Mouse (Mus musculus) hindbrain, embryonic 16.5 days (tissue): ENCODE measurements around the gene Amer3. TPM values are rescaled to one million over a fixed set of nuclear protein-coding genes. Genes with fewer than 3 reads are reported as not detected.
A peak's percentile ranks its signal among the peaks of the same experiment; 100 is the strongest.
"Not testable (repeated sequence)": the region's sequence is repeated elsewhere in the genome, so short reads cannot be mapped to it uniquely, and the experiment has no call there.

Experiments used
- ATAC-seq: fragments of 200-750 bp; cut with Nextera tagmentation; 2 replicates; pipeline ENCODE4 v1.8.0; 2017; ENCODE audit warnings: moderate TSS enrichment, moderate library complexity
- H3K27ac ChIP-seq: fragments of 300-500 bp; sonication (generic); 2 replicates; pipeline ENCODE4 v1.5.1; 2014; ENCODE audit warnings: low read depth, mild to moderate bottlenecking, control low read depth, low read length, moderate library complexity
- H3K27me3 ChIP-seq: fragments of 300-500 bp; sonication (generic); replicated peaks from 2 replicates; pipeline ENCODE4 v1.6.1; 2014; ENCODE audit warnings: low read length; ENCODE audit not compliant: control insufficient read depth, insufficient read depth
- H3K36me3 ChIP-seq: fragments of 300-500 bp; sonication (generic); 2 replicates; pipeline ENCODE4 v1.6.1; 2014; ENCODE audit warnings: mild to moderate bottlenecking, low read length, moderate library complexity, mixed read lengths; ENCODE audit not compliant: control insufficient read depth, insufficient read depth
- H3K4me1 ChIP-seq: fragments of 300-500 bp; sonication (generic); 2 replicates; pipeline ENCODE4 v1.6.1; 2014; ENCODE audit warnings: low read depth, low read length; ENCODE audit not compliant: control insufficient read depth, insufficient read depth
- H3K4me2 ChIP-seq: fragments of 300-500 bp; sonication (generic); 2 replicates; pipeline ENCODE4 v1.6.1; 2014; ENCODE audit warnings: mild to moderate bottlenecking, low read length, control low read depth, moderate library complexity
- H3K4me3 ChIP-seq: fragments of 300-500 bp; sonication (generic); 2 replicates; pipeline ENCODE4 v1.5.1; 2014; ENCODE audit warnings: mild to moderate bottlenecking, low read length, control low read depth, moderate library complexity
- H3K9ac ChIP-seq: fragments of 300-500 bp; sonication (generic); 2 replicates; pipeline ENCODE4 v1.6.1; 2014; ENCODE audit warnings: low read depth, mild to moderate bottlenecking, control low read depth, low read length, moderate library complexity
- H3K9me3 ChIP-seq: fragments of 300-500 bp; sonication (generic); 2 replicates; pipeline ENCODE4 v1.6.1; 2014; ENCODE audit warnings: mild to moderate bottlenecking, low read length, moderate library complexity; ENCODE audit not compliant: control insufficient read depth
- WGBS: fragments of 180-500 bp; shearing (Covaris S2); extraction: QIAGEN DNeasy Blood & Tissue Kit; methylation state at CpG from one replicate; pipeline ENCODE4 v1.1.7; 2014; 5-methylcytosine and 5-hydroxymethylcytosine counted together
- polyA plus RNA-seq: library from polyadenylated mRNA; unstranded; fragments of >200 nt; fragmentation: Nextera tagmentation; extraction: Ambion mirVana; gene quantifications from 2 replicates; pipeline ENCODE4 v1.2.1, GENCODE M21; 2015

Gene Amer3
- polyA plus RNA-seq, 1 experiment from 2014 or later, result 28.6 TPM

DNA sequence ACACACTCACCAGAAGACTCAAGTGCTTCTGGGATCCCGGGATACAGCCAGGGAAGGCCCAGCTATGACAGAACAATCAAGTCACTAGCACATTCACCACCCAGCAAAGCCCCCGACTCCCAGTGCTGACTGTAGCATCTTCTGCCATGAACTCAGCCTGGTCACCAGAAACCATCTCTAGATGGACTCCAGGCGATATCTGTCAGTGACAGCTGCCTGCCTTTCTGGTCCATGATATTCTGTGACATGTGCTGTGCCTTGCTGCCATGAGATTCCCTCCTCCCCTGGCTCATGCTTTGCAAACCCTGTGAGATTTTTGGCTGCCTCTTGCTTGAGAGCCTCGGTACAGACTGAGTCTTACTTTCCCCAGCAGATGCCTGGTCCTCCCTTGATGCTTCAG, 5.3 kb downstream of the Amer3 start:
- H3K4me3 ChIP-seq, result no peak overlapping the region
- no peak overlapping the region for H3K27ac ChIP-seq
- no peak overlapping the region for H3K9ac ChIP-seq
- H3K27me3 ChIP-seq, result no peaks in the 10 kb centered on the region
- WGBS, result 74% methylated on average over 4 of the region's 4 CpGs
- H3K36me3 ChIP-seq, result peaks cover 25% of the 10 kb centered on the region
- H3K9me3 ChIP-seq, result no peaks in the 10 kb centered on the region
- peaks cover 31% of the 10 kb centered on the region for H3K4me1 ChIP-seq
- ATAC-seq, result no peak
- H3K4me2 ChIP-seq, result no peak overlapping the region

DNA sequence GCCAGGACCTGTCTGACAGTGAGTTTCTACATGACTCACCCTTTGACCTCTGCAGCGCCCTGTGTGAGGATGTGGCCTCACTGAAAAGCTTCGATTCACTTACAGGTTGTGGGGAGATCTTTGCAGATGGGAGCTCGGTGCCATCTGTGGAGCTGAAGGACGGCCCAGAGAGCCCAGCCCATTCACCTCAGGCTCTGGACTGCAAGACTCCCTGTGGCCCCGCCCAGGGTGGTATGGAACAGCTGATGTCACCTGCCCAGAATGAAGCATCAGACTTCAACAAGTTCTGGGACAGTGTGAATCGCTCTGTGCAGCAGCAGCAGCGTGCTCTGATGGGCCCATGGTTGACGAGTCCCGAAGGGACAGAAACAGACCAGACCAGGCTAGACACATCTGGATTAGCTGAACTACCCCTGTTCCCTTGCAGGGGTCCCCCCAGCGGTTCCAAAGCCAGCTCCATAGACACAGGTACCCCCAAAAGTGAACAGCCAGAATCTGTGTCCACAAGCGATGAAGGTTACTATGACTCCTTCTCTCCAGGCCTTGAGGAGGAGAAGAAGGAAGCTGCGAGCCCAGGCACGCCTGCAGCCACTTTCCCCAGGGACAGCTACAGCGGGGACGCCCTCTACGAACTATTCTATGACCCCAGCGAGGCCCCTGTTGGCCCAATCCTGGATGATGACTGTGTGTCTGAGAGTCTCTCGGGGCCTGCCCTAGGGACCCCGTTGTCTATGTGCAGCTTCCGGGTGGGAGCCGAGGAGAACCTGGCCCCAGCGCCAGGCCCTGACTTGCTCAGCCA, 8.0 kb downstream of the Amer3 start:
- H3K4me3 ChIP-seq, result no peak overlapping the region
- whole genome bisulfite sequencing, result 84% methylated on average over 22 of the region's 22 CpGs
- no peaks in the 10 kb centered on the region for H3K27me3 ChIP-seq
- no peak for ATAC-seq
- peaks cover 18% of the 10 kb centered on the region for H3K4me1 ChIP-seq
- H3K9ac ChIP-seq, result no peak overlapping the region
- H3K9me3 ChIP-seq, result no peaks in the 10 kb centered on the region
- H3K27ac ChIP-seq, result no peak overlapping the region
- no peak overlapping the region for H3K4me2 ChIP-seq
- H3K36me3 ChIP-seq, result peaks cover 43% of the 10 kb centered on the region

DNA sequence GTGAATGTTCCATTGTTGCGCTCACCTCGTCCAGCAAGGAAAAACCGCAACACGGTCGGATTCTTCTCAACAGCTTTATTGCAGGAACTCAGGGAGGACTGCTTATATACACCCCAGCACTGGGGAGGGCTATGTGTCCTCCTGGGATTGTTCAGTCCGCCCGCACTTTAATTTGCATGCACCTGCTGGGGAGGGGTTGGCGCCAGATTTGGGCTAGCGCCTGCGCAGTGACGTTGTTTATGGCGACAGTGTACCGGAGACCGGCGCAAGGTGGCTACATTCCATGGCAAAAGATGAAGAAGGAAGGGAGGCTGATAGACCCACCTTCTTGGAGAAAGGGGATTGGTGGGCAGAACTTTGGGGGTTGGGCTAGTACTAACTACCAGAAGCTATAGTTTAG, 20.5 kb downstream of the Amer3 start:
- no peak overlapping the region for H3K27ac ChIP-seq
- 70% methylated on average over 15 of the region's 15 CpGs for WGBS
- H3K4me3 ChIP-seq, result no peak overlapping the region
- H3K4me2 ChIP-seq, result no peak overlapping the region
- peaks cover 5% of the 10 kb centered on the region for H3K36me3 ChIP-seq
- no peak overlapping the region for H3K9ac ChIP-seq
- no peaks in the 10 kb centered on the region for H3K4me1 ChIP-seq
- ATAC-seq, result no peak
- H3K9me3 ChIP-seq, result no peaks in the 10 kb centered on the region; the same call in 1 of the 2 replicates
- H3K27me3 ChIP-seq, result no peaks in the 10 kb centered on the region

DNA sequence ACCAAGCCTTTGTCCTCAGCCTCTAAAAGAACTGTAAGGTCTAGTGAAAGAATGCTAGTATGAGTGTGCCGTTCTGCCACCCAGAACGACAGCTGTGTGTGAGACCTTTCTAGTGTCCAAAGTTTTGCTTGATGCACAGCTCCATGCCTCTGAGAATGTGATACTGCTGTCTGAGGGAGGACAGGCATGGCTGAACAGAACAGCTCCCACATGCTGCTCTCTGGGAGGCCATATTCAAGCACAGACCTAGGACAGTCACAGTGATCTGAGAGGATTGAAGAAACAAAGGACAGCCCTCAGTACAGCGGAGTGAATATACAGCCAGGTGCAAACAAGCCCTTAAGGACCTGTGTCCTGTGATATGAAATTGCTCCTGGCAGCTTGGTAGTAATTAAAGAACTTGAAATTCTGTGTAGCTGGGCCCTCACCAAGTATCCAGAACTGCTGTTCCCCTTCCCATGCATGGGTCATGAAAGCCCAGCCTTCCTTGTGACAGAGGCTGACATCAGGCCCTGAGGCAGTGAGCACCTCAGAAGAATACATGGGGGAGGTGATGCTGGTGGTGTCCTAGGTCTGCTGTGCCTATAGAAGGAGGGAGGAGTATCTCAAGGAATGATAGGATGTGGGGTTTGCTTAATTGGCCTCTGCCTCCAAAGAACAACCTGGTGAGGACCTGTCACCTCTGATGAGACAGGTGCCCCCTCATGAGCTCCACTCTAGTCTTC, 22.0 kb downstream of the Amer3 start:
- H3K4me3 ChIP-seq, result no peak overlapping the region
- H3K9ac ChIP-seq, result no peak overlapping the region
- no peaks in the 10 kb centered on the region for H3K36me3 ChIP-seq
- H3K27me3 ChIP-seq, result no peaks in the 10 kb centered on the region
- H3K9me3 ChIP-seq, result no peaks in the 10 kb centered on the region
- H3K4me1 ChIP-seq, result no peaks in the 10 kb centered on the region
- ATAC-seq, result no peak
- 70% methylated on average over 3 of the region's 3 CpGs for WGBS
- no peak overlapping the region for H3K27ac ChIP-seq
- H3K4me2 ChIP-seq, result no peak overlapping the region

DNA sequence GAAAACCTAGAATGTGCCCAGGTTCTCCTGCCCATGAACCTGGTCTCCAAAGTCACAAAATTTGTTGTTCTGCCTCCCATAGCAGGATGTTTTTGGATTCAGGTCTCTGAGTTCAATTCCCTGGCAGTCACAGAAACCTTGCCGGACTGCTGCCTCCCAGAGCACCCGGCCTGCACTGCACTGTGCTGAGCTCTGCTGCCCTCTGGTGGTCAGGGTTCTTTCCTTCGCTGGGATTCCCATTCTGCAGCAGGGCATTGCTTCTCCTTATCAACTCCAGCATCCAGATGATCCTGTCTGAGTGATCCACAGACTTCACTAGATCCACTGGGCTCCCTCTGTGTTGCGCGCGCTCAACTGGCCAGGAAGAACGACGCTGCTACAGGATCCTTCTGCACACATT, 22.9 kb downstream of the Amer3 start:
- no peak overlapping the region for H3K4me2 ChIP-seq
- no peak overlapping the region for H3K9ac ChIP-seq
- H3K4me3 ChIP-seq, result no peak overlapping the region
- no peaks in the 10 kb centered on the region for H3K4me1 ChIP-seq
- no peak overlapping the region for H3K27ac ChIP-seq
- no peaks in the 10 kb centered on the region for H3K27me3 ChIP-seq
- H3K9me3 ChIP-seq, result no peaks in the 10 kb centered on the region
- peak; percentile 87 for ATAC-seq
- 9% methylated on average over 8 of the region's 8 CpGs for WGBS
- no peaks in the 10 kb centered on the region for H3K36me3 ChIP-seq

DNA sequence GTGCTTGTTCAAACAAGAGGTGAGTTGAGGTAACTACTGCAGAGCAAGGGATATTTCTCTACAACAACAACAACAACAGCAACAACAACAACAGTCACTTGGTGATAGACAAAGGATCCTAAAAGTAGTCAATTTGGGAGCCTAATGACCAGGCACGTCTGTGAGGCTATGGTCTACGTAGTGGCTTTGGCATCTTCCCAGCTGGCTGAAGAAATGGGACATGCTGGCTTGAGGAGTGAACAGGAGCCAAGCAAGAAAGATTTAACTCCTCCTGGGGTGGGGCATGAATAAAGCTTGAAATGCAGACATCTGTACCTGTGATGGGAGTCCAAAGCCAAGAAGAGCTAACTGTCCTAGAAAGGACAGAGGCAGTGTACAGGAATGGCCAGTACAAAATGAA, 34.3 kb downstream of the Amer3 start:
- WGBS, result 57% methylated on average over 2 of the region's 2 CpGs
- no peak for ATAC-seq
- no peak overlapping the region for H3K4me2 ChIP-seq

DNA sequence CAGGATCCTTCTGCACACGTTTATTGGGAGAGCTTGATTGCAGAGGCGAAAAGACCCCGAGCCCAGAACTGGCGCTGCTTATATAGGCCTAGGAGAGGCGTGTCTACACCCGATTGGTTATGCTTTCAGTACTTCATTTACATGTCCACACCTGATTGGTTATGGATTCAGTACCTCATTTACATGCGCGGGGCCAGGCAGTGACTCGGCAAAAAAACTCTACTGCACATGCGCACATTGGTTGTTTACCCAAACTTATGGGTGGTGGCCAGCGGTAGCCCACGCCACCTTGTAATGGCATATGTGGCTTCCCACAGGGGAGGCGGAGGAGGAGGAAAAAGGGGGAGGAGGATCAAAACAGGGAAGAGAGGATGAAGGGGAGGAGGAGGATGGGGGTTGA, 40.7 kb downstream of the Amer3 start:
- WGBS, result 93% methylated on average over 13 of the region's 13 CpGs
- H3K4me2 ChIP-seq, H3K9ac ChIP-seq, H3K36me3 ChIP-seq, H3K4me3 ChIP-seq, H3K27me3 ChIP-seq, H3K9me3 ChIP-seq, H3K27ac ChIP-seq, ATAC-seq, H3K4me1 ChIP-seq: not testable (repeated sequence)

More for the DNA sequence above, 34.3 kb downstream of the Amer3 start:
- Histone ChIP-seq H3K27me3 (no peaks in the 10 kb centered on the region), H3K9ac (no peak overlapping the region), H3K9me3 (no peaks in the 10 kb centered on the region), H3K4me1 (no peaks in the 10 kb centered on the region), H3K4me3 (no peak overlapping the region), H3K36me3 (no peaks in the 10 kb centered on the region), H3K27ac (no peak overlapping the region)

DNA sequence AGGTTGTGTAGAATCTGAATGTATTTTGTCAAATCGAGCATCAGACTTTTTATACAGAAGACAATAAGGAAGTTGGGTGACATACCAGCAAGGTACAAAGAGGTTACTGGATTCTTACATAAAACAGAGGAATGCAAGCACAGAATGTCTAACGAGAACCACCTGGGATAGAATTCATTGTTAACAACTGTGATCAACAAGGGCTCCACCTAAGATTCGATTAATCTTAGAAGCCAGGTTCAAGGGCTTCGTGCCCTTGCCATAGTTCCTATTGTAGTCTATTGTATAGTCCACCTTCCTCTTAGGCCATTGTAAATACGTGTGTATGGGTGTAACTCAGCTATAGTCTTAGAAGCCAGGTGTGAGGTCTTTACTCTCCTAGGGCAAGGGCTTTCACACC, 41.3 kb downstream of the Amer3 start:
- not testable (repeated sequence) for H3K36me3 ChIP-seq, ATAC-seq, H3K9ac ChIP-seq, H3K4me1 ChIP-seq, H3K27ac ChIP-seq, H3K27me3 ChIP-seq, H3K4me2 ChIP-seq, H3K9me3 ChIP-seq, H3K4me3 ChIP-seq
- WGBS, result 93% methylated on average over 5 of the region's 5 CpGs

DNA sequence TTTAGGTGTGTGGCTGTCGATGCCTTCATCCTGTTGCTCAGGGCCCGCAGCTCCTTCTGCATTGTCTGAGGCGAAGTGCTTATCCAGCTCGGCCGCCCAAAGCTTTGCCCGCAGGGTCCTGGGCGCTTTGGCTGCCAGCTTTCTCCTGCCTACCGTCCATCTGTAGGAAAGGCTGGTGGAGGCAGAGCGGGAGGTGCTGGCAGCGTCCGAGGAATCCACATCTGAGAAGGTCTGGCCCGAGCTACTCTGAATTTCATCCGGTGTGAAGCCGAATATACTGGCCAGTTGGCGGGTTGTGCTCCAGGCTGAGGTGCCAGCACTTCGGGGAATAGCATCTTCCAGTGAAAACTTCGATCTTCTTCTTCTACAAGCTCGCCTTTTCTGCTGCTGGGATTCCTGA, 56.3 kb downstream of the Amer3 start:
- Histone ChIP-seq H3K4me2 (no peak overlapping the region), H3K36me3 (no peaks in the 10 kb centered on the region), H3K9ac (no peak overlapping the region), H3K4me3 (no peak overlapping the region), H3K4me1 (no peaks in the 10 kb centered on the region), H3K27me3 (no peaks in the 10 kb centered on the region), H3K9me3 (no peaks in the 10 kb centered on the region), H3K27ac (no peak overlapping the region)
- 84% methylated on average over 18 of the region's 18 CpGs for WGBS
- ATAC-seq, result no peak
